In the genomic region with DNA sequence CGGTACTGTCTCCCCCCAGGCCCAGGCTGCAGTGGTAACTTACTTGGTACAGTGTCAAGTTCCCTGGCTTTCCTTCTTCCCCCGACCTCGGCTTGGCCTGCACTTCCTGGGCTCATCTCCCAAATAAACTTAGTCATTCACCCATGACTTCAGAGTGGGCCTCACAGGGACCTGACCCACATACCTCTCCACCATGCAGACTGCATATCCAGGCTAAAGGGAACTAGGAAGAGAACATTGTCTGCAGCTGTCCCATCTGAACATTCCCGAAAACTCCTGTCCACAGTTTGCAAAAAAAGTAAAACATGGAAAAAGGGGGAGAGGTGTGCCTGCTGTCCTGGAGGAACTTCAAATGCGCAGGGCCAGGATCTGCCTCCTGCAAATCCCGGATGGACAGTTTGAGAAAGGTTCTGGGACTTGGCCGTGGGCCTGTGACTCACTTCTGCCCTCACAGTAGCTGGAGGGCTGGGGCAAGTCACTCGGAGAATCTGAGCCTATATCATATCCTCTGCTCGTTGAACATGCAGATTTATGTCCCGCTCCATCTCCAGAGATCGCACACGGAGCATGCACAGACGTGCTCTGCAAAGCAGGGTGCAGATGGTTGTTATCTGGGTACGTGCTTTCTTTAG, we compare ENCODE assay signal across 10 mouse cellular contexts.
DNase-seq lines count a peak whose midpoint lies in the region; ATAC-seq lines count a peak whose summit lies in the region.
"Had no signal": no experiment of that assay in that cellular context is flagged by ENCODE, and none has a peak within 500 bp of the region (broad histone marks: within the 10 kb centered on the region; RNA-seq: fewer than 3 reads in every experiment).

No protein-coding gene starts in this region.

- intact Hi-C loops in heart, postnatal 25 days (cut with DNase I), result no loop called here

- ATAC-seq in heart, embryonic 11.5 days (replicated peaks; ENCODE audit: insufficient number of reproducible peaks, low FRiP score, low TSS enrichment), result no peak
- no peak for ATAC-seq in embryonic facial prominence, embryonic 13.5 days (ENCODE audit: insufficient number of reproducible peaks, insufficient read depth, low FRiP score, low TSS enrichment, low read depth)
- ATAC-seq in frontal cortex, adult (ENCODE audit: low TSS enrichment), result no peak
- ATAC-seq: forebrain, embryonic 13.5 days had no signal

- DNase-seq in heart, adult 18-20 months, result peak; percentile 31 to 68
- peak; percentile 87 for DNase-seq in 3T3-L1 (ENCODE audit: low read depth, low spot score)
- DNase-seq in heart, postnatal 25 days (ENCODE audit: low spot score), result peak; percentile 10
- no peak for DNase-seq in frontal cortex, postnatal 36 days (ENCODE audit: low spot score in 2 of 2)
- DNase-seq in right cerebral cortex, postnatal 4 days, result no peak
- DNase-seq: thymus, adult 2 months had no signal

- no peaks in the 10 kb centered on the region; the same call in 1 of the 2 replicates for H3K9me3 ChIP-seq in heart, embryonic 11.5 days (replicated peaks; ENCODE audit: control insufficient read depth, low read length)
- H3K9me3 ChIP-seq in embryonic facial prominence, embryonic 13.5 days, result no peaks in the 10 kb centered on the region
- H3K9me3 ChIP-seq: forebrain, embryonic 13.5 days had no signal

- H3K9ac ChIP-seq in heart, embryonic 11.5 days (ENCODE audit: low read depth, low read length), result no peak overlapping the region
- H3K9ac ChIP-seq in embryonic facial prominence, embryonic 13.5 days, result no peak overlapping the region
- H3K9ac ChIP-seq: forebrain, embryonic 13.5 days had no signal

- H3K4me2 ChIP-seq in heart, embryonic 11.5 days, result no peak overlapping the region
- H3K4me2 ChIP-seq in embryonic facial prominence, embryonic 13.5 days, result no peak overlapping the region
- H3K4me2 ChIP-seq: forebrain, embryonic 13.5 days had no signal

- no peak overlapping the region for H3K4me3 ChIP-seq in heart, embryonic 11.5 days (ENCODE audit: low read depth, low read length)
- no peak overlapping the region for H3K4me3 ChIP-seq in embryonic facial prominence, embryonic 13.5 days
- H3K4me3 ChIP-seq: forebrain, embryonic 13.5 days had no signal

- no peaks in the 10 kb centered on the region for H3K36me3 ChIP-seq in heart, embryonic 11.5 days (ENCODE audit: control insufficient read depth, insufficient read depth, low read length)
- H3K36me3 ChIP-seq in embryonic facial prominence, embryonic 13.5 days, result no peaks in the 10 kb centered on the region

- peaks cover 7% of the 10 kb centered on the region; the same call in 1 of the 2 replicates for H3K4me1 ChIP-seq in heart, embryonic 11.5 days (ENCODE audit: control insufficient read depth, insufficient read depth, low read length)
- H3K4me1 ChIP-seq in embryonic facial prominence, embryonic 13.5 days, result peaks cover 32% of the 10 kb centered on the region
- H3K4me1 ChIP-seq: forebrain, embryonic 13.5 days had no signal

- no peaks in the 10 kb centered on the region for H3K27me3 ChIP-seq in heart, embryonic 11.5 days (ENCODE audit: control insufficient read depth, insufficient read depth, low read length)
- H3K27me3 ChIP-seq in embryonic facial prominence, embryonic 13.5 days, result no peaks in the 10 kb centered on the region
- H3K27me3 ChIP-seq: forebrain, embryonic 13.5 days had no signal

- WGBS in heart, embryonic 11.5 days (ENCODE audit: insufficient replicate concordance), result 58% methylated on average over 14 of the region's 14 CpGs
- 56% methylated on average over 14 of the region's 14 CpGs for WGBS in embryonic facial prominence, embryonic 13.5 days

- no peak overlapping the region for H3K27ac ChIP-seq in heart, embryonic 11.5 days (ENCODE audit: low read depth, low read length)
- H3K27ac ChIP-seq in embryonic facial prominence, embryonic 13.5 days, result 0 out of 2 replicates have a peak overlapping the region, but pooled peaks have one; percentile 13
- H3K27ac ChIP-seq: forebrain, embryonic 13.5 days had no signal

Comparison
In these comparisons a context has a peak if more than half of its experiments do, and no peak if none do; other contexts are left out.
1. DNase-seq: peak in heart, adult 18-20 months (2 of 2), 3T3-L1 (single experiment) and heart, postnatal 25 days (single experiment); none in frontal cortex, postnatal 36 days (0 of 2) and right cerebral cortex, postnatal 4 days (single experiment).